Mouse (Mus musculus) A20 (cell line): ENCODE measurements around the gene Lgals3bp.
"Not testable (repeated sequence)": the region's sequence is repeated elsewhere in the genome, so short reads cannot be mapped to it uniquely, and the experiment has no call there.

Experiments
- DNase-seq: peaks from one replicate; pipeline ENCODE4 v3.0.0-alpha.2; 2011; ENCODE audit warnings: low read depth, low spot score

Gene Lgals3bp

DNA sequence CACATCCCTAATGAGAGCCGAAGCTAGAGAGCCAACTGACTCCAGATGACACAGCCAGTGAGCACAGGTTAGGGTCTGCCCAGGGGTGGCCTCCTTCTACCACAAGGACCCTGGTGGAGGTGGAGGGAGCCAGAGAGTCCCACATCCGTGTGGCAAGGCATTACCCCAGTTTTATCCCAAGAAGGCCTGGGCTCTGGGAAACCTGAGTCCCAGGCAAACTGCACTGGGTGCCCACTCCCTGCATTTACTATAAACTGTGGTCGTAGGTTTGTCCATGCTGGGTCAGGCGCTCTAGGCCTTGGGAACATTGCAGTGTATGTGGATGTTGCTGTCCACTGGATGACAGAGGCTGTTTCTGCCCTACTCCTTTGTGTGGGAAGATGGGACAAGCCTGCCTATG is 697 bp downstream of the Lgals3bp start:
- no peak for DNase-seq

DNA sequence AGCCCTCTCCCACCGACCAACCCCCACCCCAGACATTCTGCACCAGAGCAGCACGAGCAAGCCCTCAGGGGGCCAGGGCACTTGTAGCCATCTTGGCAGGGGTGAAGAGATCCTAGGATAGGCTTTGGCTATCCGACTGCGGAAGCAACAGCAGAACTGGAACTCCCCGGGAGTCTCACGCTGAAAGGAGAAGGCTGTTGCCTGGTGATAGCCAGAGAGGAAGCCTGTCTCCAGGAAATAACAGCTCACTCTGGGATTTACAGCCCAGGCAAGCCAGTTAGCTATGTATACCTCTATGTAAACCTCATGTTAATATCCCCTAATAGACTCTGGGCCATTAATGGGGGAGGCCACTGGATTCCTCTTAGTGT is 1.3 kb downstream of the Lgals3bp start:
- DNase-seq, result no peak

DNA sequence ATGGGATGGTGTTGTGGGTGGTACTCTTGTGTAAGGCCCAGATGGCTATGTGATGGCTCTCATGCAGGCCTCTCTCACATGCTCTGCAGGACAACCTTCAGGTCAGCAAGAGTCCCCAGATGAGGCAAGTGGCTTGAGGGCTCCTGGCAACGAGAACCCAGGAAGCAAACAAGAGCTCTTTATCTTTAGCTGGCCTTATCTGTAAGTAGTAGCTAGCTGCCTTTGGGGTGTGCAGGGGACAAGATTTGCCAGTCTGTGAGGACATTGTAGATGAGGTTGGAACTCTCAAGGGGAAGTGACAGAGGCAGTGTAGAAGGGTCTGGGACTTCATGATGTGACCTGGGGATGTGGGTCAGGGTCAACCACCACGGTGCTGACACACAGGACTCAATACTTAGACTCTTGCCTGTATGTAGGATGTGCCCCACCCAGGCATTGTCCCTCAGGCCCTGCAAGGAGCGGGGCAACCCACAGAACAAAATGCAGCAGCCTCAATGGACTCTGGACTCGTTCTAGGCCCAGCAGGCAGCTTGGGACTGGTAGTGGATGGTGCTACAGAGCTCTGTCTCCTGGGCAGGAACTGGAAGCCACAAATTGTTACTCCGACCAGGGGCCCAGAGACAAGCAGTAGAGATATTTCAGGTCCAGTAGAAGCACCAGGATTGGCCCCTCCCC is 1.9 kb downstream of the Lgals3bp start:
- no peak for DNase-seq

DNA sequence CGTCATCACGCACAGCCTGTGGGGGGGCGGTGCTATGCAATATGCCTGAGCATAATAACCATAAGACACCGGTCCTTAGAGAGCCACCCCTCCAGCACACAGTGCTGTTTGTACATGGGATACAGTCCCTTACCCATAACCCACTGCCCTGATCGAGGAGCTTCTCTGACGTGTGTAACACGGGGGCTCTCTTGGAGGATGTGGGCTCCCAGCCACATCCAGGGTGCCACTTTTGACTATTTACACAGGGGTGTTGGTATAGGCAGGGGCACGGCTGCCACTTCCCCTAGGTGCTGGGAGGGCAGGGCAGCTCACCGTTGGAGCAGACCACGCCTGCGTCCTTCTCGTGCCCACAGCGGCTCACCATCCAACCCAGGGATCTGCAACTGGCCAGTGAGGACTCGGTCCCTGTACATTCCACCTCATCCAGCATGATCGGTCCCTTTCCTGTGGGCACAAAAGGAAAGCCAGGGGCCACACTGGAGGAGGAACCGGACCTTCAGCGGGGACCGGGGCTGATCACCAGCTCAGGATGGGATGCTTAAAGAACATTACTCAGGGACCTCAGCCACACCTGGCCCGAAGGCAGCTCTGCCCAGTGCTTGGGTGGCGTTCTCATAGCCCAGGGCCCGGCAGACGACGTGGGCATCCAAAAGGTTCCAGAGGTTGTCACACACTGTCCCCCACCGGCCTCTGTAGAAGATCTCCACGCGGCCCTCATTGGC is 3.9 kb downstream of the Lgals3bp start:
- no peak for DNase-seq

DNA sequence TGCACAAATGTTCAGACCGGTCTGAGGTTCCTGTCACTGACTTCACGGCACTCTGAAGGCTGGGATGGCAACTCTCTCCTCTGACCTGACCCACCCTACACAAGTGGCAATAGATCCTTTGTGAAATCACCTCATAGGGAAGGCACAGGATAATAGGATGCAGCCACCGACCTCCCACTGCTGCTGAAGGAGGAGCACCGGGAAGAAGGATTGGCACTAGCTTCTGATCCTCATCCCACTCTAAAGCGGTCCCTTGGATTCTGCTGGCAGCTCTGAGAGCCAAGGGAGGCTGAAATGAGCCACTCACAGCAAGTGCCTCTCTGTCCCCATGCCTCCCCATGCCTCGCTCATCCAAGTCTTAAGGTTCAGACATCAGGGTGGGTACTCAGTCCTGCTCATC is 7.4 kb downstream of the Lgals3bp start:
- no peak for DNase-seq

DNA sequence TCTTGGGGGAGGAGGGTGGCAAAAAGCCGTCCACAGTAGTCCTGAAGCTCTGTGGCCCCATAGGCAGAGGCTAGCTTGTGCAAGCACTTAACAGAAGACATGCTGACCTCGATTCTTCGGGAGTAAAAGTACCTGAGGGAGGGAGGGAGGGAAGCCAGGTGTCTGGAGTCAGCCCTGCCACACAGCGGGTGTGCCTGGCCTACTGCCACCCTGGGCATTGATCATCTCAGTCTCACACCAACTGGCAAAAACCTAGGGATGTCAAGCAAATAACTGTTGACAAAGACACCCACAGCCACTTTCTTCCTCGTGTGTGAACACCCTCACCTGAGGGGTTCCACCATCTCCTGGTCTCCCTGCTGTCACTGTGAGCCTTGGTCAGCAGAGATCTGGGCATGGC is 7.9 kb downstream of the Lgals3bp start:
- no peak for DNase-seq

DNA sequence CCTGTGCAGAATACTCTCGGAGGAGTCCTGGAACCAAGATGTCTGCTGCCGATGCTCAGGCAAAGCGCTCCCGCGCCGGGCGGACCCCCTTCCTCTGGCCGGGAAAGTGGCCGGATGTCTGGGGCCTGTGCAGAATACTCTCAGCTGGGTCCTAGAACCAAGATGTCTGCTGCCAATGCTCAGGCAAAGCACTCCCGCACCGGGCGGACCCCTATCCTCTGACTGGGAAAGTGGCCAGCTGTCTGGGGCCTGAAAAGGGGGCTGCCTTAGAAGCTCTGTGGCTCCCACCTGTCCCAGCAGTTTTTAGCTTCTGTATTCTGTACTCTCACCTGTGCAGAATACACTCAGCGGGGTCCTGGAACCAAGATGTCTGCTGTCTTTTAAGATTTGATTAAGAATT is 14.1 kb downstream of the Lgals3bp start:
- DNase-seq, result not testable (repeated sequence)

DNA sequence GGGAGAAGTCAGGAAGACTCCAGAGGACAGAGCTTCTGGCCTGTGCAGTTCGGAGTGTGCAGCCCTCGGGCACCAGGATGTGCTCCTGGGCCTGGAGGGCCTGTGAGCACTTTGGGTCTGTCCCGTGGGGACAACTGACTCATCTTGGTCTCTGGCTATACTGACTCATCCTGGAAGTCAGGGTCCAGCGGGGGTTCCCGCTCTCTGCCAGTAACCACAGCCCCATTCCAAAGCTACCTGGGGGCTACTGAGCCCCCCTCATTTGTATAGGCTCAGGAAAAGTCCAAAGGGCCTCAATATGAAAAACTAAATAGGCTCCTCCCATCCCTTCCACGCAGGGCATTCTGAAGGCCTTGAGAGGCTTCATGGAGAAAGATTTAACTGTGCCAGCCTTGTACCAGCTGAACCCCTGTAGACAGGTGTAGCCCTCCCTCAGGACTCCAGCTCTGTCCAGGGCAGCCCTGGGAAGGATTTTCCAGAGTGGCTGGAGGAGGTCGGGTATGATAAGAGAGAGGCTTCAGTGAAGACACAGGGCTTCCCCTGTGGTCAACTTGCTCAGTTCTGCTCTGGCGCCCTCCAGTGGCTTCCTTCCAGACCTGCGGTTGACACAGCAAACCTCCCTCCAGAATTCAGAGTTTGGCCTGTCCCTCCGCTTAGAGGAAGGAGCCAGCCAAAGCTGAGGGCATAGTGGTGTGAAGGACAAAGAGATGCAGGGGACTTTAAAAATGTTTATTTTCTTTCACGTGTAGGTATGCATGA is 22.5 kb downstream of the Lgals3bp start:
- peak; percentile 75 for DNase-seq

DNA sequence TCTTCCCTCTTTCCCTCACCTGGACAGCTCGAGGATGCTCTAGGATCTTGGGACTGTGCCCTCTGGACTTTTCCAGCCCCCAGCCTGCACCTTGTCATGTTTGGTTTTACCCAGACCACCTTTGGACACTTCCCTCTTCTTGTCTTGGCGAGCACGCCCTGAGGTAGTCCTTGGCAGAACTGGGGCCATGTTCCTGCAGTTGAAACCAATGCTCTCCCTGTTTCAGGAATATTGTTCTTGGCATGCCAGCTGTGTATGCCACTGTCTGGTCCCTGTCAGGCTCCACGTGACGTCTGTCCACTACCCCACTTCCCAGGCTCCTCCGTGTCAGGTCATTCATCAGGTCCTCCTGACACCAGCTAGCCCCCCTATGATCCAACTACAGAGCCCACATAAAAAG is 23.2 kb downstream of the Lgals3bp start:
- no peak for DNase-seq

DNA sequence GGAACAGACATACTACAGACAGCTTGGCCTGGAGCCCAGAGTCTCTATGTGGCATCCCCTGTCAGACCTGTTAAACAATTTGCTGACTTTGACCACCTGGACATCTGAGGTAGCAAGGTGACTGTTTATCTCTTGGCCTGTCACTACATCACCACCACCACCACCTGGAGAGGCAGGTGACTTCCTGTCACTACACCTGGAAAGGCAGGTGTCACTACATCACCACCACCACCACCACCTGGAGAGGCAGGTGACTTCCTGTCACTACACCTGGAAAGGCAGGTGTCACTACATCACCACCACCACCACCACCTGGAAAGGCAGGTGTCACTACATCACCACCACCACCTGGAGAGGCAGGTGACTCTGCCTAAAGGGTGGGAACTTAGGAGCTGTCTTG is 25.6 kb downstream of the Lgals3bp start:
- DNase-seq, result not testable (repeated sequence)

DNA sequence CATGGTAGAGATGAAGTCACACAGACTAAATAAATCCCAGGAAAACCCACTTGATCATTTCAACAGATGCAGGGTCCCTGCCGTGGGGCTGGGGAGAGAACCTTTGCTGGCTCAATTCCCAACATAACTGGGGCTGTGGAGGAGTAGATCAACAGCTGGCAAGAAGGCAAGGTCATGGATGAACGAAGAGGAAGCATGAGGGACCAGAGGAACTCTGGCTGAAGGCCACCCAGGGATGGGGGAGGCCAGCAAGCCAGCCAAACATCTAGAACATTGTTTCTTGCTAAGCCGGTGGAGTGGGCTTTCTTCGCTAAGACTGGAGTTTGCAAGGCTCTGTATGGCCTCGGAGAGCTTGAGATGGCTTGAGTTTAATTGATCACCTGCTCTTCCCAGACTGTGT is 26.0 kb downstream of the Lgals3bp start:
- DNase-seq, result no peak

DNA sequence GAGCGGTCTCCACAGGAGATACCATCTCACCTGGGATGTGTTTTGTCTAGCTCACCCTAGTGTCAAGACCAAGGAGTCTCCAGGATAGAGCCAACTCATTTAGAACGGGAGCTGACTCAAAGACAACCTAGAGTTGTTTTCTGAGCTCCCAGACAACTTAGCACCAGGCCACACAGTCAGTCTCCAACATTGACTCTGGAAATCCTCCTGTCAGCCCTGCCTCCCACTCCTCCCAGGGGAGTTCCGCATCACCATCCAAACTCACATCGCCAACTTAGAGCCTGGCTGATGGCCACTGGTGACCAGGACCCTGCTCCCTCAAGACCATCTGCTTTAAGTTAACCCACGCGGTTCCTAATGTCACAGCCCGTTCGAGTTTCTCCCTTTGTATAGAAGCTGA is 26.4 kb downstream of the Lgals3bp start:
- no peak for DNase-seq

DNA sequence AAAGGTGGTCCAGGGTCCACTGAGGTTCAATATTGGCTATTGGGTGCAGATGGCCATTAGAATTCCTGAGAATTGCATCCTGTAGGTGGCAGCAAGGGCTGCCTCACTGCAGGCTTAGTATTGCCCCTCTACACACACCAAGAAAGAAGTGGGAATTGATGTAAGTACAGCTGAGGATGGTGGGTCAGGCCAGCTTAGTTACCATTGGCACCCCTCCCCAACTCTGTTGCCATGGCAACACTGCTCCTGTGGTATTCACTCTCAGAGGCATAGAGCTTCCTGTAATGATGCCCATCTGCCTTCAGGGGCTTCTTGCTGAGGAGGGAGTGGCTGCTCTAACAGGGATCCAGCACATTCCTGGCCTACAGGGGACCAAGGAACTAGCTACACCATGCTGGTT is 26.9 kb downstream of the Lgals3bp start:
- no peak for DNase-seq

DNA sequence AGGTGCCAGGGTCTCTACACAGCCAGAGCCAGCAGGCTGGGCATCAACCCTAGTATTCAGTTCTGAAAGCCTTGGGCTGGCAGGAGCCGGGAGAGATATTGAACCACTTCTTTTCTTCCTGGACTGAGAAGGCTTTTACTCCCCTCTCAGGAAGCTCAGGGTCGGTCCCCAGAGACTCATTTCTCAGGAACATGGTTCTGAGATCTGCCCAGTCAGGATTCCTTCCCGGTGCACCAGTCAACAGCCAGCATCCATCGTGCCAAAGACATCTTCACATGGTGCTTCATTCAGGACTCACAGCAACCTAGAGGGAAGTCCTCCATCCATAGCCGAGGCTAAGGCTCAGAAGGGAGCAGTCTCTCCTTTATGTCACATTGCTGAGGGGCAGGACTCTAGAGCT is 27.4 kb downstream of the Lgals3bp start:
- DNase-seq, result no peak

DNA sequence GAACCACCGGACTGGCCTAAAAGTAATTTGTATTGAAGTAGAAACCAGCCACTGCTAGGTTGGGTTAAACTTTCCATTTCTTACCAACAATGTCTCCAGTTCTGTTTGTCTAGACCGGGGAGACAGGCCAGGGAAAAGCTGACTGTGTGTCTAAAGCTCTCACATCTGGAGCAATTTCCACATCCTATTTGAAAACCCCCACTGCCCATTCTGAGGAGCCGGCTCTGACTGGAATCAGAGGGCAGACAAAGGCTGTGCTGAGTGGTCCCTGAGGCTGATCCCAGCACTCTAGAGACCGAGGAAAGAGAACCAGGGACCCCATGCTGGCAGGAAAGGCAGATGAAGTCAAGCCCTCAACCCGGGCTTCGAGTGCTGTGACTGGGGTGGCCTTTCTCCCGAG is 29.3 kb downstream of the Lgals3bp start:
- DNase-seq, result no peak

DNA sequence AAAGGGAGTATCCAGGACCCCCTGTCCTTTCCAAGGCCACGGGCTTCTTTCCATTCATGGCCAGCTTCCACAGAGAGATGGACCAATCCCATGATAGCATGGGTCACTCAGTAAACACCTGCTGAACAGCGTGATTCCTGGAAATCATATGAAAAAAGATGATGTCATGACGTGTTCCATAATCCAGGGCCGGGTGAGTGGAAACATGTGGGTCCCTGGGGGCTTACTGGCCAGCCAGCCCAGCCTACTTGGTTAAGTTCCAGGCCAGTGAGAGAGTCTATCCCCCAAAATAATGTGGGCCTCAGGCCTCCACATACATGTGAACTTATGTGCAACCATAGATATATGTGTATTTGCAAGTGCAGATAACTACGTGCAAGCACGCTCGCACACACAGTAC is 30.0 kb downstream of the Lgals3bp start:
- no peak for DNase-seq

DNA sequence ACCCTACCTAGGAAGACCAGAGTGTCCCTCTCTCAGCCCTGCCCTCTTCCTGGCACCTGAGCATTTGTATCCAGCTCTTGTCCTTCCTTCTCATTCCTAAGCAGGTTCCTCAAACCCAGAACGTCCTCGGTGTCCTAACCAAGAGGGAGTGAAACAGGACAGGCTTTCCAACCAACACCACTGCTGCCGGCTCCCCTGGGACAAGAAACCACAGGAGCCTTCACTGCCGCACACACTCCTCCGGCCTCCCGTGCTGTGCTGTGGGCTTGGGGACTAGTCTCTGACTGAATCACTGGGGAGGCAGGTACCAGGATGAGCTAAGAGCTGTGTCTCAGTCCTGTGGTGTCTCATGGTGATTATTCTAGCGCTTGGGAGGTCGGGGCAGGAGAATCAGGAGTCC is 32.2 kb downstream of the Lgals3bp start:
- no peak for DNase-seq

DNA sequence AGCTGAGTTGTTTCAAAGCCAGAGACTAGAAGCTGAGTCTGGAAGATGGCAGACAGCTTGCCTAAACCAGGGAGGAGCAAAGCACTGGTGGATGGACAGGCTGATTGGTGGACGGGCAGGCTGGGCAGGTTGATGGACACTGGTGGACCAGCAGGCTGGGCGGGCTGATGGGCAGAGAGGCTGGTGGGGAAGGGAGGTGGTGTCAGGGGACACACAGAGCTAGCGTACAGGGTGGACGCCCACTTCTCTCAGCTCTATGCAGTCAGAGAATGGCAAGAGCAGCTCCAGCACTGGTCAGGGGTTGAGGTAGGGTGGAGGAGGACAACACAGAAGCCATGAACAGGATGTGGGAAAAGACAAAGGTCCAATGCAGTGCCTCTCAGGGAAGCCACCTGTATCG is 32.6 kb downstream of the Lgals3bp start:
- no peak for DNase-seq

DNA sequence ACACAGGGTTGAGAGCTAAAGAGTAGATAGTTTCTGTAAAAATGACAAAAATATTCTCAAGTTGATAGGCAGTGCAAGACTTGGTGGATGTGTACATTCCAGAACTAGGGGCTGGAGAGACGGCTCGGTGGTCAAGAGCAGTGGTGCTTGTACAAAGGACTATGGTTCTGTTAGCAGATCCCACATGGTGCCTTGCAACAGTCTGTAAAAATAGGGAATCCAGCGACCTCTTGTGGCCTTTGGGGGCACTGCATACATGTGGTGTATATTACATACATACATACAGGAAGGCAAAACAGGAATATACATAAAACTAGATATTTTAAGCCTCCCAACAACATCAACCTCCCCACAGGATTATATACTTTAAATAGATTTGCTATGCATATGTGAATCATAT is 33.6 kb downstream of the Lgals3bp start:
- DNase-seq, result peak; percentile 68

DNA sequence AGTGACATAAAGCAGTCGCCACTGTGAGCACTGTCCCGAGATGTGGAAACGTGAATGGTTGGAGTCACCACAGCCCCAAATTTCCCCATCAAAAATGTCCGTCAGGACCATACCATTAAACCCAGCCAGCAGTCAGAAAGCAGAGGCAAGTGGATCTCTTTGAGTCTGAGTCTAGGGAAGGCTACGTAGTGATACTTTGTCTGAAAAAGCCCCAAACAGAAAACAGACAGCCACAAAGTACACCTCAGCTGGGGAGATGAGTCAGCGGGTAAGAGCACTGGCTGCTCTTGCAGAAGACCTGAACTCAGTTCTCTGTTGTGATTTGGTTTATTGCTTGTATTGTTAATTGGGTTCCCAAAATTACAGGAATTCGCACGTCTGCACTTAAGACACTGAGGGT is 35.3 kb downstream of the Lgals3bp start:
- no peak for DNase-seq

DNA sequence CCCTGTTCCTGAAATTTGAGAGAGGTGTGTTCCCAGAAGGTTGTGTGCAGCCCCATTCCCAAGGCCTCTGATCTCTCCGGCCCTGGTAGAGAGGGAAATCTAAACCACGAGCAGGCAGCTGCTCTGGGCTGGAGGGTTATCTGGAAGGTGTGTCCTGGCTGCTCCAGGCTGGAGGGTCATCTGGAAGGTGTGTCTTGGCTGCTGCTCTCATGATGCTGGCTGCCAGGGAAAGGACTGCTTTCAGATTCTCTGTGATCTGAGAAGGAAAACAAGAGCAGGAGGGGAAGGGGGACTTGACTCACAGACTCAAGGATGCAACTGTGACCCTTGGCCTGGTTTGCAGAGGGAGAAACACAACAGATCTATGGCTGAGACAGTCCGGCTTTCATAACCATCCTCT is 35.8 kb downstream of the Lgals3bp start:
- no peak for DNase-seq

DNA sequence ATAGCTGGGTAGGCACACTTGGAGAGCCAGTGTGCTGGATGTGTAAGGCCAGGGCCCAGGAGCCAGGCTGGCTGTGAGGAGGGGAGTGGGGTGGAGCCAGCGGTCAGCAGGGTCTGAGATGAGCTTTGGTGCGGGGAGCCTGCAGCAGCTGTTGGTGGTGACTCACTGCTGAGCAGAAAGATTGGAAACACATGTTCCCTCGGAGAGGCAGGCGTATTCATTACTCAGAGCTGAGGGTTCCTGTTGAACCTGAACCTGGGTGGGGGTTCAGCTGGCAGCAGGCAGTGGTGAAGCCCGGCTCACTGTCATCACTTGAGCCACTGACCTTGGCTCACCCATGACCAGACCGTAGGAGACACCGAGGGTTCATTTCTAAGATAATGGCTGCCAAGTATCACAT is 36.7 kb downstream of the Lgals3bp start:
- no peak for DNase-seq

DNA sequence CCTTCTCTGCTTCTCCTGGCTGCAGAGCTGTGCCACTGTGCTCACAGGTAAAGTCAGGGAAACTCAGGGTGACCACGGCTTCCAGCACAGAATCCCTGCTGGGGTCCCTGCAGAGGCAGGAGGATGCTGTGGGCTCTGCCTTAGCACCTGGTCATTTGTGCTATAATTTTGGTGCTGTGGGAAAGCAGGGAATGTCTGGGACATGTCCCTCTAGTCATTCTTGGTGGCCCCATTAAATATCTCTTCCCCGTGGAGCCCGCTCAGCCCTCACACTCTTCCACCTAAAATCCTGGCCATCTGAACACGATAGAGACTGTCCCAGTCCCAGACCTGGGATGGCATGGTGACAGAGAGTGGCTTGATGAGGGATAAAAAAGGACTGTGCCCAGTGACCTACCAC is 37.9 kb downstream of the Lgals3bp start:
- DNase-seq, result no peak
